Mouse (Mus musculus): ENCODE measurements around the gene Rgs9bp. TPM values are rescaled to one million over a fixed set of nuclear protein-coding genes. Genes with fewer than 3 reads are reported as not detected.

Rgs9bp gene
- total and polyA plus RNA-seq, 2 experiments from 2014 or later = 0.07 to 0.38 TPM

- 71% methylated on average over 7 of the region's 7 CpGs for WGBS
- no peak for DNase-seq
- Histone ChIP-seq H3K4me1 (ENCODE audit: insufficient read depth) (peaks cover 15% of the 10 kb centered on the region), H3K4me3 (ENCODE audit: low read depth, low read length) (no peak overlapping the region), H3K36me3 (ENCODE audit: insufficient read depth) (peaks cover 19% of the 10 kb centered on the region), H3K9me3 (ENCODE audit: low read length) (no peaks in the 10 kb centered on the region), H3K27me3 (ENCODE audit: insufficient read depth, low read length) (peaks cover 4% of the 10 kb centered on the region), H3K9ac (no peak overlapping the region), H3K4me2 (ENCODE audit: low read depth) (no peak overlapping the region), H3K27ac (ENCODE audit: low read depth, low read length) (no peak overlapping the region)
- TF ChIP-seq CTCF (IDR thresholded peaks at IDR 0.05; ENCODE audit: low read depth) = no peak
- no peak for ATAC-seq
Measured at GRCm38 (mm10) chr7:35589485-35589884, 4.1 kb upstream of the Rgs9bp start.

GRCm38 (mm10) chr7:35588680-35589428, 3.5 kb upstream of the Rgs9bp start:
- 84% methylated on average over 9 of the region's 9 CpGs for WGBS

GRCm38 (mm10) chr7:35587728-35588127, 2.3 kb upstream of the Rgs9bp start:
- no peak for ATAC-seq
- TF ChIP-seq CTCF (IDR thresholded peaks at IDR 0.05; ENCODE audit: low read depth) = no peak
- peaks cover 19% of the 10 kb centered on the region for H3K27me3 ChIP-seq (ENCODE audit: insufficient read depth, low read length)
- H3K9me3 ChIP-seq (ENCODE audit: low read length) = no peaks in the 10 kb centered on the region
- DNase-seq = no peak
- H3K9ac ChIP-seq = no peak overlapping the region
- no peak overlapping the region for H3K4me3 ChIP-seq (ENCODE audit: low read depth, low read length)
- 0 out of 2 replicates have a peak, but pooled peaks cover 8% of the 10 kb centered on the region for H3K36me3 ChIP-seq (ENCODE audit: insufficient read depth)
- H3K4me2 ChIP-seq (ENCODE audit: low read depth) = 0 out of 2 replicates have a peak overlapping the region, but pooled peaks have one; percentile 99
- 86% methylated on average over 5 of the region's 5 CpGs for WGBS
- peaks cover 15% of the 10 kb centered on the region for H3K4me1 ChIP-seq (ENCODE audit: insufficient read depth)
- no peak overlapping the region for H3K27ac ChIP-seq (ENCODE audit: low read depth, low read length)

More at GRCm38 (mm10) chr7:35588680-35589428, 3.5 kb upstream of the Rgs9bp start:
- Histone ChIP-seq H3K4me1 (ENCODE audit: insufficient read depth) (peaks cover 15% of the 10 kb centered on the region), H3K4me2 (ENCODE audit: low read depth) (no peak overlapping the region), H3K27ac (ENCODE audit: low read depth, low read length) (no peak overlapping the region), H3K27me3 (ENCODE audit: insufficient read depth, low read length) (peaks cover 11% of the 10 kb centered on the region), H3K9ac (no peak overlapping the region), H3K36me3 (ENCODE audit: insufficient read depth) (peaks cover 17% of the 10 kb centered on the region), H3K9me3 (ENCODE audit: low read length) (no peaks in the 10 kb centered on the region), H3K4me3 (ENCODE audit: low read depth, low read length) (no peak overlapping the region)
- no peak for TF ChIP-seq CTCF (IDR thresholded peaks at IDR 0.05; ENCODE audit: low read depth)
- no peak for ATAC-seq
- DNase-seq = no peak

- TF ChIP-seq CTCF (IDR thresholded peaks at IDR 0.05; ENCODE audit: low read depth) = no peak
- H3K9ac ChIP-seq = peak overlapping the region; percentile 73
- H3K36me3 ChIP-seq (ENCODE audit: insufficient read depth) = 0 out of 2 replicates have a peak, but pooled peaks cover 2% of the 10 kb centered on the region
- no peaks in the 10 kb centered on the region for H3K9me3 ChIP-seq (ENCODE audit: low read length)
- H3K27me3 ChIP-seq (ENCODE audit: insufficient read depth, low read length) = peaks cover 22% of the 10 kb centered on the region
- DNase-seq (no peak), ATAC-seq (no peak)
- H3K4me1 ChIP-seq (ENCODE audit: insufficient read depth) = peaks cover 15% of the 10 kb centered on the region
- 18% methylated on average over 15 of the region's 15 CpGs for WGBS
- H3K4me3 ChIP-seq (ENCODE audit: low read depth, low read length) = peak overlapping the region; percentile 83
- H3K27ac ChIP-seq (ENCODE audit: low read depth, low read length) = peak overlapping the region; percentile 29; the same call in 1 of the 2 replicates
- peak overlapping the region; percentile 99 for H3K4me2 ChIP-seq (ENCODE audit: low read depth)
Measured at GRCm38 (mm10) chr7:35586906-35587445, 1.6 kb upstream of the Rgs9bp start.

GRCm38 (mm10) chr7:35586055-35586905, 898 bp upstream of the Rgs9bp start, which contains the start of gene Ankrd27:
Gene Ankrd27 (plus strand): TSS chr7:35586244.
- H3K4me3 ChIP-seq (ENCODE audit: low read depth, low read length) = peak within 1 kb of the TSS; percentile 83
- DNase-seq (peak; percentile 97), ATAC-seq (peak; percentile 98)
- H3K27me3 ChIP-seq (ENCODE audit: insufficient read depth, low read length) = peaks cover 22% of the 10 kb centered on the region
- no peaks in the 10 kb centered on the region for H3K9me3 ChIP-seq (ENCODE audit: low read length)
- no peaks in the 10 kb centered on the region for H3K36me3 ChIP-seq (ENCODE audit: insufficient read depth)
- peak within 1 kb of the TSS; percentile 73 for H3K9ac ChIP-seq
- H3K27ac ChIP-seq (ENCODE audit: low read depth, low read length) = peak within 1 kb of the TSS; percentile 29; the same call in 1 of the 2 replicates
- TF ChIP-seq CTCF (IDR thresholded peaks at IDR 0.05; ENCODE audit: low read depth) = no peak; the same call in 1 of the 2 replicates
- peaks cover 15% of the 10 kb centered on the region for H3K4me1 ChIP-seq (ENCODE audit: insufficient read depth)
- H3K4me2 ChIP-seq (ENCODE audit: low read depth) = peak within 1 kb of the TSS; percentile 99
- WGBS = 1% methylated on average over 49 of the region's 49 CpGs

- H3K4me2 ChIP-seq (ENCODE audit: low read depth) = peak overlapping the region; percentile 99
- DNase-seq (peak; percentile 28), ATAC-seq (no peak)
- H3K4me3 ChIP-seq (ENCODE audit: low read depth, low read length) = peak overlapping the region; percentile 83
- TF ChIP-seq CTCF (IDR thresholded peaks at IDR 0.05; ENCODE audit: low read depth) = no peak
- H3K27me3 ChIP-seq (ENCODE audit: insufficient read depth, low read length) = peaks cover 22% of the 10 kb centered on the region
- H3K9ac ChIP-seq = peak overlapping the region; percentile 37
- no peak overlapping the region for H3K27ac ChIP-seq (ENCODE audit: low read depth, low read length)
- no peaks in the 10 kb centered on the region for H3K9me3 ChIP-seq (ENCODE audit: low read length)
- WGBS = 1% methylated on average over 50 of the region's 50 CpGs
- H3K4me1 ChIP-seq (ENCODE audit: insufficient read depth) = peaks cover 15% of the 10 kb centered on the region
- no peaks in the 10 kb centered on the region for H3K36me3 ChIP-seq (ENCODE audit: insufficient read depth)
Measured at GRCm38 (mm10) chr7:35584786-35585190, 594 bp downstream of the Rgs9bp start.

All from forebrain, postnatal 0 days (tissue).